Mouse (Mus musculus): ENCODE results near the gene Gprc5d. TPM values are rescaled to one million over a fixed set of nuclear protein-coding genes. Genes with fewer than 3 reads are reported as not detected.

The Gprc5d gene
- polyA plus RNA-seq (2017; shearing (Covaris generic)) = not detected

DNA sequence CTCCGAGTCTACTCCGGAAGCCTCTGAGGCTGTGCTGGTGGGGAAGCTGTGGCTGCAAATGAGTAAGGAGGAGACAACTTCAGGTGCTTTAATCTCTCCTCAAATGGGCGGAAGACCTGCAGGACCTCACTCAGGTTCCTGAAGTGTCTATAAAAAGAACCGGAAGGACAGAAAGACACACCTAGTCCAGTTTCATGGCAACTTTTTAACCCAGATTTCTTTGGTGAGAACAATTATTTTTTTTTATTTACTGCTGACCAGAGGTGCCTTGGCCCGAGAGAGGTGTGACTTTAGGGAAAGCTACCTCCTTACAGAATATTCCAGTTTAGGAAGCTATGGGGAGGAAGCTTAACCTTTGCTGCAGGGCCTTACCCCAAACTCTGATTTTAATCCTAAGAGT lies at the start of gene Gprc5d:
TSS of gene Gprc5d (minus strand) at position 101 of the 400 bp plus-strand sequence.

DNA sequence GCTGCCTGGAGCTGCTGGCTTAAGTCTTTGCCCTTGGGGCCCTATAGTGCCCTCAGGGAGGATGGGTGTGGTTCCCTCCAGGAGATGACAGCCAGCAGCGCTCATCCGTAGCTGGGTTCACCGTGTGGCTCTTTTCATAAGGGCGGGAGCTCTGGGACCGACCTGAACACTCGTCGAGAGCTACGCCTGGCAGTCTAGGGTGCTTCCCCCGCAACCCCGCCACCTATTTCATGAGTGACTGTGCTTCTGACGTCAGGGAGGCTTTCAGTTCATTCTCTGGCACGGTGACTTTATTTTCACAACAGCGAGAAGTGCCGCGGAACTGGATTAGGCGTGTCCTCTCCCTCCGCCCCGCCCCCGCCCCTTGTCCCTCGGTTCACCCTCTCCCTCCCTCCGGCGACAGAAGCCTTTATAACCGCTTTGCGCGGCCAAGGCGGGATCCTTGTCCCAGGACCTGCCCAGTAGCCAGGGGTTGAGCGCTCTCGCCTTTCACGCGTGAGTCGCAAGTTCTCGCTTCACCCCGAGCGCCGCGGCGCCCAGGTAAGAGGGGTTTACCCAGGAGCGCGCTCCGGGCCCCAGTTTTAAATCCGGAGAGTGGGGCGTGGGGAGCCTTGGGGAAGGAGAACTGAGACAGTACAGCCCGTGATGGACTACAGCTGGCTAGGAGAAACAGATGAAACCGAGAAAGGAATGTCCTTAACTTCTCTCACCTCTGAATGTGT lies 52.7 kb downstream of the Gprc5d start, which contains the start of gene Gprc5a:
TSS of gene Gprc5a (plus strand) at position 416 of the 722 bp plus-strand sequence.

Other genes with a start within 250 kb of the Gprc5d start
- gene Gpr19, start 219.7 kb downstream of the Gprc5d start, polyA plus RNA-seq (2017; shearing (Covaris generic)) = 1 to 10 TPM; 5.8 to 8.1 TPM
- gene Cdkn1b, start 197.9 kb downstream of the Gprc5d start, polyA plus RNA-seq (2017; shearing (Covaris generic)) = 10 to 100 TPM; 20.7 to 31.5 TPM
- gene Apold1, start 136.6 kb downstream of the Gprc5d start, polyA plus RNA-seq (2017; shearing (Covaris generic)) = under 1 TPM; 0.21 to 0.41 TPM
- 100 to 1,000 TPM; 128 to 143 TPM for gene Ddx47, start 106.7 kb downstream of the Gprc5d start, polyA plus RNA-seq (2017; shearing (Covaris generic))
- 1 to 10 TPM in 1 of 2 experiments, under 1 TPM in 1; 0.36 to 1.2 TPM for gene Gprc5a, start 52.6 kb downstream of the Gprc5d start, polyA plus RNA-seq (2017; shearing (Covaris generic))
- gene Fam234b, start 79.7 kb upstream of the Gprc5d start, polyA plus RNA-seq (2017; shearing (Covaris generic)) = 10 to 100 TPM; 14.5 to 16.4 TPM
- gene Hebp1, start 79.7 kb upstream of the Gprc5d start, polyA plus RNA-seq (2017; shearing (Covaris generic)) = 1 to 10 TPM in 1 of 2 experiments, under 1 TPM in 1; 0.50 to 2.3 TPM
- gene Gsg1, start 136.1 kb upstream of the Gprc5d start, polyA plus RNA-seq (2017; shearing (Covaris generic)) = not detected
- under 1 TPM in 1 of 2 experiments, not detected in 1; 0.14 TPM for gene Pbp2, start 192.1 kb upstream of the Gprc5d start, polyA plus RNA-seq (2017; shearing (Covaris generic))
- gene Emp1, start 244.3 kb upstream of the Gprc5d start, polyA plus RNA-seq (2017; shearing (Covaris generic)) = 1 to 10 TPM; 1.4 to 2.7 TPM